Mouse (Mus musculus) forebrain, embryonic 11.5 days (tissue): ENCODE data around the gene Fmn2. TPM values are rescaled to one million over a fixed set of nuclear protein-coding genes. Genes with fewer than 3 reads are reported as not detected.

ENCODE experiments used
- ATAC-seq: fragments of 200-750 bp; cut with Nextera tagmentation; replicated peaks from 2 replicates; pipeline ENCODE4 v1.8.0; 2017; ENCODE audit warnings: moderate TSS enrichment; ENCODE audit not compliant: low FRiP score
- DNase-seq: peaks from one replicate; pipeline ENCODE4 v3.0.0-alpha.2; 2017; ENCODE audit warnings: low spot score
- H3K27ac ChIP-seq: fragments of 300-500 bp; sonication (generic); 2 replicates; pipeline ENCODE4 v1.5.1; 2014; ENCODE audit warnings: low read depth, low read length
- H3K27me3 ChIP-seq: fragments of 300-500 bp; sonication (generic); 2 replicates; pipeline ENCODE4 v1.6.1; 2014; ENCODE audit warnings: mild to moderate bottlenecking, low read length, mixed read lengths; ENCODE audit not compliant: control insufficient read depth, insufficient read depth
- H3K36me3 ChIP-seq: fragments of 300-500 bp; sonication (generic); 2 replicates; pipeline ENCODE4 v1.6.1; 2014; ENCODE audit warnings: mild to moderate bottlenecking, low read length, moderate library complexity, mixed read lengths; ENCODE audit not compliant: control insufficient read depth, insufficient read depth
- H3K4me1 ChIP-seq: fragments of 300-500 bp; sonication (generic); replicated peaks from 2 replicates; pipeline ENCODE4 v1.6.1; 2014; ENCODE audit warnings: low read length, mixed read lengths; ENCODE audit not compliant: control insufficient read depth, insufficient read depth
- H3K4me2 ChIP-seq: fragments of 300-500 bp; sonication (generic); 2 replicates; pipeline ENCODE4 v1.6.1; 2014; ENCODE audit warnings: low read depth, mild to moderate bottlenecking, low read length, moderate library complexity, mixed read lengths; ENCODE audit not compliant: severe bottlenecking
- H3K4me3 ChIP-seq: fragments of 300-500 bp; sonication (generic); 2 replicates; pipeline ENCODE4 v1.5.1; 2014; ENCODE audit warnings: low read depth, low read length
- H3K9ac ChIP-seq: fragments of 300-500 bp; sonication (generic); 2 replicates; pipeline ENCODE4 v1.6.1; 2014; ENCODE audit warnings: low read length
- H3K9me3 ChIP-seq: fragments of 300-500 bp; sonication (generic); 2 replicates; pipeline ENCODE4 v1.6.1; 2016; ENCODE audit warnings: low read length, mixed read lengths; ENCODE audit not compliant: control insufficient read depth
- WGBS: fragments of 180-500 bp; shearing (Covaris S2); extraction: QIAGEN DNeasy Blood & Tissue Kit; methylation state at CpG from one replicate; pipeline ENCODE4 v1.1.7; 2014; 5-methylcytosine and 5-hydroxymethylcytosine counted together
- polyA plus RNA-seq: library from polyadenylated mRNA; unstranded; fragments of >200 nt; fragmentation: Nextera tagmentation; extraction: Ambion mirVana; gene quantifications from 2 replicates; pipeline ENCODE4 v1.2.1, GENCODE M21; 2014

Fmn2 gene
- polyA plus RNA-seq, 1 experiment from 2014 or later: 8.0 TPM

DNA sequence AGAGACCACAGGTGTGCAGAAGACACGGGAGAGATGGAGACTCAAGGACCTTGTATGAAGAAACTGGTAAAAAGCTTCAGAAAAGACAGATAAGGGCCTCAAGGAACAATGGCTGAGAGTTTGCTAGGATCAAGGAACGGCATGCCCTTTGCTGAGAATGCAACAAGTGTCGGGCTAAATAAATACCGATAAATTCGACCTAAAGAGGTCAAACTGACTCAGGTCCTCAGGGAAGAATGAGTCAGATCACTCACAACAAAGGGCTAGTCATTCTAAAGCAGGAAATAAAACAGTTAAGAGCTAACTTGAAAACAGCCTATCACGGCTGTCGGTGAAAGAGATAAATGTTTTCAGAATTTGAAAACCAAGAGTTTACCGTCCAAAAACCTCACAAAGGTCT is 324.9 kb downstream of the Fmn2 start:
- no peaks in the 10 kb centered on the region for H3K4me1 ChIP-seq
- H3K27me3 ChIP-seq: no peaks in the 10 kb centered on the region
- no peak overlapping the region for H3K4me3 ChIP-seq
- DNase-seq (no peak), ATAC-seq (no peak)
- H3K9me3 ChIP-seq: no peaks in the 10 kb centered on the region
- no peak overlapping the region for H3K9ac ChIP-seq
- WGBS: 67% methylated on average over 8 of the region's 8 CpGs
- H3K36me3 ChIP-seq: no peaks in the 10 kb centered on the region
- H3K4me2 ChIP-seq: no peak overlapping the region
- no peak overlapping the region for H3K27ac ChIP-seq

DNA sequence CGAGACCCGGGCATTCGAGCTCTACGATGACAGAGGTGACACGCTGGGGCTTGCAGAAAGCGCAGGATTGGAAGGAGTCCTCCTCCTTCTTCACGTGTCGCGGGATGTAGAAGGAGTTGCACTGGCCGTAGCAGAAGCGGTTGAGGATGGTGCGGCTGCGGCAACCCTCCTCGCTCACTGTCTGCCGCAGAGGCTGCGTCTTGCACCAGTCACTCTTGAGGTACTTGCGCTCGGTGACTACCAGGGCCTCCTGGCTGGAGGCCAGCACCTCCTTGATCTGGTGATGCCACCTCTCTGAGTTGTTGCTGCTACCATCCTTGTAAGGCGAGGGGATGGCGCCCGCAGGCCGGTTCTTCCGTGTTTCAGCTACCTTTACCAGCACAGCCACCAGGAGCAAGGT is 335.2 kb downstream of the Fmn2 start:
- DNase-seq (no peak), ATAC-seq (no peak)
- H3K36me3 ChIP-seq: no peaks in the 10 kb centered on the region
- no peak overlapping the region for H3K27ac ChIP-seq
- H3K4me3 ChIP-seq: no peak overlapping the region
- no peaks in the 10 kb centered on the region for H3K9me3 ChIP-seq
- no peak overlapping the region for H3K9ac ChIP-seq
- WGBS: 95% methylated on average over 23 of the region's 23 CpGs
- no peaks in the 10 kb centered on the region for H3K27me3 ChIP-seq
- no peak overlapping the region for H3K4me2 ChIP-seq
- H3K4me1 ChIP-seq: no peaks in the 10 kb centered on the region

GRCm38 (mm10) chr1:174844786-174845185 is 343.2 kb downstream of the Fmn2 start:
- no peak for DNase-seq
- H3K4me1 ChIP-seq: no peaks in the 10 kb centered on the region
- H3K27me3 ChIP-seq: no peaks in the 10 kb centered on the region
- WGBS: 86% methylated on average over 6 of the region's 6 CpGs
- no peak for ATAC-seq
- no peak overlapping the region for H3K4me2 ChIP-seq
- H3K36me3 ChIP-seq: no peaks in the 10 kb centered on the region
- H3K9me3 ChIP-seq: no peaks in the 10 kb centered on the region
- H3K4me3 ChIP-seq: no peak overlapping the region
- H3K27ac ChIP-seq: no peak overlapping the region
- no peak overlapping the region for H3K9ac ChIP-seq

DNA sequence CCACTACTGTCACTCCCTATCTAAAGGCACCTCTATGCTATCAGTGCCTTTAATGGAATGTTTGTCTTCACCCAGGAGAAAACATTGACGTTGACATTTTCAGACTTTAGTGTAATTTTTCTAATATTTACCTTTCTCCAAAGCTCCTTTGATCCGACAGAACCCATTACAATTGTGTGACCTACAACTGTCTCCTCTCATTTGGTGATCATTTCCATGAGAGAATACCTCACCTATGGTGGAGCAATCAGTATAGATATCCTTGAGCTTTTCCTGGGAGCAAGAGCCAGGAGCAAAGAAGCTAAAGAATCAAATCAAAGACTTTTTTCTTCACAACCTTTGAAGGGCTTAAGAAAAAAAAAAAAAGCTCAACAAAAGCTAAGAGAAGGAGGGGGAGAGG is 354.6 kb downstream of the Fmn2 start:
- H3K4me1 ChIP-seq: no peaks in the 10 kb centered on the region
- no peak overlapping the region for H3K27ac ChIP-seq
- WGBS: 73% methylated on average over 2 of the region's 2 CpGs
- no peak for ATAC-seq
- no peaks in the 10 kb centered on the region for H3K9me3 ChIP-seq
- DNase-seq: no peak
- H3K4me3 ChIP-seq: no peak overlapping the region
- no peaks in the 10 kb centered on the region for H3K27me3 ChIP-seq
- no peak overlapping the region for H3K9ac ChIP-seq
- no peak overlapping the region for H3K4me2 ChIP-seq
- H3K36me3 ChIP-seq: no peaks in the 10 kb centered on the region

DNA sequence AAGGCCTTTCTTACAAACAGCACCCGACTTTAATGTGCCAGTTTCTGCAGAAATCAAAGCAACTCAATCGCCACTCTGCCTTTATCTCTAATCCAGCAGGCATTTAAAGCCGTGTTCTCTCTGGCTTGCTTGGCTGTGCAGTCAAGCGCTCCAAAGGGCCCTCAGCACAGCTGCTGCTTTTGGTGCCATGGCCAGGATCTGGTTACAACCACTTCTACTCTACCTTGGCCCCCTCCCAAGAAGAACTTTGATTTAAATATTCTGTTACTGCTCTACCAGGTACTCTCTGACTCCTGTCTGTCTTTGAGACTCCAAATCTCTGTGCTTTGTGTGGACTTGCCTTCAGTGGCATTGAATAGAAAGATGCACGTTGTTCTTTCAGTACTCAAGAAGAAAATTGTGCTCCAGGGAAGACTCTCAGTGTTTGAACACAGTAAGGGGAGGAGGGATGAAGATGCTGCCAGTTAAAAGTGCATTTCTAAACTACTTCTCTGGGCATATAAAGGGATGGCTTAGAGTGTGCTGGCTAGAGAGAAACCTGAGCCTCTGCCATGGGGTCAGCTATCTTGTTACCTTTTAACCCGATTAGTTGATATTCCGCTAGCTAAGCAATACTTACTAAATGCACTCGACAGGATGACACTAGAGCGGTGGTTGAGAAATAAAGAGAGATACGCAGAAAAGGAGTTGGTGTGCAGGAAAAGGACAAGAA is 358.9 kb downstream of the Fmn2 start:
- DNase-seq: no peak

More for the DNA sequence above, 358.9 kb downstream of the Fmn2 start:
- no peak overlapping the region for H3K4me3 ChIP-seq
- 64% methylated on average over 10 of the region's 10 CpGs for WGBS
- no peak overlapping the region for H3K9ac ChIP-seq
- H3K4me2 ChIP-seq: no peak overlapping the region
- H3K27ac ChIP-seq: no peak overlapping the region
- no peaks in the 10 kb centered on the region for H3K27me3 ChIP-seq
- no peaks in the 10 kb centered on the region for H3K4me1 ChIP-seq
- H3K9me3 ChIP-seq: no peaks in the 10 kb centered on the region
- ATAC-seq: no peak
- no peaks in the 10 kb centered on the region for H3K36me3 ChIP-seq

Other genes starting within 250 kb of the Fmn2 start
- gene Olfr419, start 249.8 kb upstream of the Fmn2 start, polyA plus RNA-seq: not detected in 2 replicates
- gene Mptx1, start 171.3 kb upstream of the Fmn2 start, polyA plus RNA-seq: not detected in 2 replicates
- gene Olfr417, start 136.7 kb upstream of the Fmn2 start, polyA plus RNA-seq: not detected in 2 replicates
- gene Olfr248, start 110.8 kb upstream of the Fmn2 start, polyA plus RNA-seq: not detected in 2 replicates
- gene Olfr414, start 77.8 kb upstream of the Fmn2 start, polyA plus RNA-seq: not detected in 2 replicates
- not detected in 2 replicates for gene Olfr220, start 59.7 kb upstream of the Fmn2 start, polyA plus RNA-seq